Mouse (Mus musculus): ENCODE data around the gene Camk2d. TPM values are rescaled to one million over a fixed set of nuclear protein-coding genes. Genes with fewer than 3 reads are reported as not detected.
A peak's percentile ranks its signal among the peaks of the same experiment; 100 is the strongest.

The Camk2d gene
- polyA plus RNA-seq, 1 experiment from 2014 or later = 125 TPM

- peak overlapping the region; percentile 56 for H3K27ac ChIP-seq (ENCODE audit: poor library complexity, severe bottlenecking)
- H3K9ac ChIP-seq = peak overlapping the region; percentile 13; the same call in 1 of the 2 replicates
- no peaks in the 10 kb centered on the region for H3K36me3 ChIP-seq
- H3K4me1 ChIP-seq (replicated peaks) = peaks cover 30% of the 10 kb centered on the region
- no peaks in the 10 kb centered on the region for H3K9me3 ChIP-seq (replicated peaks)
- no peak overlapping the region for H3K4me3 ChIP-seq
- H3K27me3 ChIP-seq (replicated peaks) = no peaks in the 10 kb centered on the region
- peak overlapping the region; percentile 41 for H3K4me2 ChIP-seq
- peak; percentile 68; the same call in 1 of the 2 replicates for ATAC-seq (ENCODE audit: insufficient number of reproducible peaks, low FRiP score)
- WGBS = 34% methylated on average over 19 of the region's 19 CpGs
Measured at GRCm38 (mm10) chr3:126630111-126630869, 34.2 kb downstream of the Camk2d start.

DNA sequence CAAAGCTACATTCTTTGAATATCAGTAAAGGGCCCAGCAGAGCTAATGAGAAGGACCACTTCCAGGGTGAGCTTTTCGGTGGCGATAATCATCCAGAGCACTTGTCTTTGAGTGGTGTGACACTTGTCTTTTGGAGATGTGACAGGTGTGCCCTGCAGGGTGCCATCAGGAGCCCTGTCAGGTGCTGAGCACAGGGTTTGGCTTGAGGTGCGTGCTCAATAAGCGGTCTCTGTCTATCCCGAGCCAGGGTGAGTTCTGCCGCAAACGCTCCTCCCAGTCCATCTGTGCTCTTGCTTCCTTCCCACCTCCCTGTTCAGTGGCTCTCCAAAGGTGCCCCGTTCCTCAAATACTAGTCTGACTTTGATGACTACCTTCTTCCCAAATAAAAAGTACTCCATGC, 35.5 kb downstream of the Camk2d start:
- peaks cover 25% of the 10 kb centered on the region for H3K4me1 ChIP-seq (replicated peaks)
- peak overlapping the region; percentile 55 for H3K27ac ChIP-seq (ENCODE audit: poor library complexity, severe bottlenecking)
- peak overlapping the region; percentile 19; the same call in 1 of the 2 replicates for H3K9ac ChIP-seq
- 0 out of 2 replicates have a peak overlapping the region, but pooled peaks have one; percentile 1 for H3K4me3 ChIP-seq
- ATAC-seq (ENCODE audit: insufficient number of reproducible peaks, low FRiP score) = 0 out of 2 replicates have a peak, but pooled peaks have one; percentile 57
- no peaks in the 10 kb centered on the region for H3K27me3 ChIP-seq (replicated peaks)
- peak overlapping the region; percentile 51 for H3K4me2 ChIP-seq
- no peaks in the 10 kb centered on the region for H3K36me3 ChIP-seq
- 38% methylated on average over 8 of the region's 8 CpGs for WGBS
- no peaks in the 10 kb centered on the region for H3K9me3 ChIP-seq (replicated peaks)

- Histone ChIP-seq H3K36me3 (no peaks in the 10 kb centered on the region), H3K4me3 (no peak overlapping the region), H3K27ac (ENCODE audit: poor library complexity, severe bottlenecking) (no peak overlapping the region), H3K27me3 (replicated peaks) (no peaks in the 10 kb centered on the region), H3K4me1 (replicated peaks) (peaks cover 25% of the 10 kb centered on the region), H3K9me3 (replicated peaks) (no peaks in the 10 kb centered on the region), H3K4me2 (no peak overlapping the region), H3K9ac (no peak overlapping the region)
- ATAC-seq (ENCODE audit: insufficient number of reproducible peaks, low FRiP score) = no peak
- 80% methylated on average over 7 of the region's 7 CpGs for WGBS
Measured at GRCm38 (mm10) chr3:126632580-126632979, 36.5 kb downstream of the Camk2d start.

GRCm38 (mm10) chr3:126634171-126634570, 38.1 kb downstream of the Camk2d start:
- no peak overlapping the region for H3K4me3 ChIP-seq
- H3K4me2 ChIP-seq = no peak overlapping the region
- H3K4me1 ChIP-seq (replicated peaks) = peaks cover 30% of the 10 kb centered on the region
- no peaks in the 10 kb centered on the region for H3K36me3 ChIP-seq
- 71% methylated on average over 6 of the region's 6 CpGs for WGBS
- H3K9me3 ChIP-seq (replicated peaks) = no peaks in the 10 kb centered on the region
- no peak overlapping the region for H3K27ac ChIP-seq (ENCODE audit: poor library complexity, severe bottlenecking)
- H3K9ac ChIP-seq = no peak overlapping the region
- ATAC-seq (ENCODE audit: insufficient number of reproducible peaks, low FRiP score) = no peak
- H3K27me3 ChIP-seq (replicated peaks) = no peaks in the 10 kb centered on the region

DNA sequence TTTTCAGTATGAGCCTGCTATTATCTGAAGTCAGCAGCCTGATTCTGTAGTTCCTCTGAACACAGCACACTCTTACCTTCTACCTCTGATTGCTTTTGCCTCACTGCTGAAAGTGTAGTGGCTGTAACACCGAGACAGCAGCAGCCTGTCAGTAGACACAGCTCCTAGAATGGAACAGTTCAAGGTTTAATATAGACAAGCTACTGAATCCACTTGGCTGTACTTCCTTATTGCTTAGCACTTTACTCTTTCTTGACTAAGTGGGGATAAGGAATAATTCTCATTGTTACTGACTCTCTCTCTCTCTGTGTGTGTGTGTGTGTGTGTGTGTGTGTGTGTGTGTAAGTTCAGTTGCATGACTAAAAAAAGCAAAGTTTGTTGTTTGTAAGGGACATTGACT, 42.2 kb downstream of the Camk2d start:
- ATAC-seq (ENCODE audit: insufficient number of reproducible peaks, low FRiP score) = no peak
- Histone ChIP-seq H3K27ac (ENCODE audit: poor library complexity, severe bottlenecking) (peak overlapping the region; percentile 93), H3K27me3 (replicated peaks) (no peaks in the 10 kb centered on the region), H3K4me1 (replicated peaks) (peaks cover 44% of the 10 kb centered on the region), H3K36me3 (no peaks in the 10 kb centered on the region), H3K9me3 (replicated peaks) (no peaks in the 10 kb centered on the region), H3K9ac (peak overlapping the region; percentile 35; the same call in 1 of the 2 replicates), H3K4me2 (no peak overlapping the region; the same call in 1 of the 2 replicates), H3K4me3 (no peak overlapping the region)
- 31% methylated on average over 1 of the region's 1 CpGs for WGBS

DNA sequence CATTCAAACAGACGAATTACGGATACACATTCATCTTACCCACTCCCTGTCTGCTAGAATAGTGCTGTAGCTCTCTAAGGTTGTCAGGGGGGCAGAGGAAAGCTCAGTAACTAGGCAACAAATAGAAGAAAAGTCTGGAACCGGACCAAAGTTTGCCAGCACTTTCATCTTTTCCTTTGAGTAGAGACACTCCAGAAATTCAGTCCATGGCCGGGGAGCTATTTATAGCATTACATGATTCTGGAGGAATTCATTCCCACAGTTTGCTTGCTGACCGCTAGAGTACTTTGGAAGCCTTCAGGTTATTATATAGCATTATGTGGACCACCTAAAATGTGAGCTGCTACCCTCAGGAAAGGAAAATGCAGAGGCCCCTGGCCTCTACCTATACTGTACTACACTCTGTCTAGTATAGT, 43.0 kb downstream of the Camk2d start:
- Histone ChIP-seq H3K4me2 (peak overlapping the region; percentile 49), H3K36me3 (no peaks in the 10 kb centered on the region), H3K4me1 (replicated peaks) (peaks cover 49% of the 10 kb centered on the region), H3K9me3 (replicated peaks) (no peaks in the 10 kb centered on the region), H3K4me3 (no peak overlapping the region), H3K9ac (no peak overlapping the region), H3K27ac (ENCODE audit: poor library complexity, severe bottlenecking) (peak overlapping the region; percentile 93), H3K27me3 (replicated peaks) (no peaks in the 10 kb centered on the region)
- WGBS = 14% methylated on average over 5 of the region's 5 CpGs
- peak; percentile 78 for ATAC-seq (ENCODE audit: insufficient number of reproducible peaks, low FRiP score)

DNA sequence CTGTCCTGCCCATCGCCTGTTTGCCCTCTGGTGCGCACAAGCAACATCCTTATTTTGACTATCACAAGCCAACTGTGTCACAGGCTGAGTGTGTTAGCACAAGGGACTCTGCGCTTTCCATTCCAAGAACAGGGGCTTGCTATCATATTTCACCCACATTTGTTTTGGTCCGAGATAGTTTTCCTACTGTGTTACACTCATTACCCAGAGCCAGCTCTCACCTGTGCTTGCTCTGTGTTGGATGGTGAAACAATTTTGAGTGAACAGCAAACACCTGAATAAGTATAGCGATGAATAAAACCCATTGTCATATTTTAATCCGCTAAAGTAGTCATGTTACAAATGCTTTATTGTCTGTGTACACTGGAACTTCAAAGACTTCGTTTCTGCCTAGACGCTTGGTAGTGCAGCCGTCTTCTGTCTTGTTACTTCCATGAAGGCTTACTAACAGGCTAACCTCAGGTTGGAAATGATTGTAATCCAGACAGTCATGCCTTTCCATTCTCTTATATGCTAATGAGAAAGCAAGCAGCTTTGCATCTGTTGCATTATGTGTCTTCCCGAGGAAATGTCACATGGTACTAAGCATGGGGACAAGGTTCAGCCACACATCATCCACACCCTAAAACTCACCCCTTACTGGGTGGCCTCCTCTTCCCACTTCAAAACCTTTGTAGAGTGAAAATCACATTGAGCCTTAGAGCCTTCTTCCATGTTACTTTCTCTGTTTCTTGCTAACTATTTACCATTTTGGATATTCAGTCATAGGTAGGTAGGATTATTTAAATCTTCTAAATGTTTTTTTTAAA, 44.5 kb downstream of the Camk2d start:
- no peak for ATAC-seq (ENCODE audit: insufficient number of reproducible peaks, low FRiP score)
- Histone ChIP-seq H3K9ac (0 out of 2 replicates have a peak overlapping the region, but pooled peaks have one; percentile 14), H3K27me3 (replicated peaks) (no peaks in the 10 kb centered on the region), H3K36me3 (no peaks in the 10 kb centered on the region), H3K9me3 (replicated peaks) (no peaks in the 10 kb centered on the region), H3K4me2 (no peak overlapping the region), H3K4me3 (no peak overlapping the region), H3K4me1 (replicated peaks) (peaks cover 52% of the 10 kb centered on the region), H3K27ac (ENCODE audit: poor library complexity, severe bottlenecking) (peak overlapping the region; percentile 70)
- WGBS = 78% methylated on average over 10 of the region's 10 CpGs

- WGBS = 53% methylated on average over 4 of the region's 4 CpGs
- no peak overlapping the region for H3K4me2 ChIP-seq
- peak; percentile 56; the same call in 1 of the 2 replicates for ATAC-seq (ENCODE audit: insufficient number of reproducible peaks, low FRiP score)
- H3K4me1 ChIP-seq (replicated peaks) = peaks cover 52% of the 10 kb centered on the region
- H3K4me3 ChIP-seq = no peak overlapping the region
- H3K9me3 ChIP-seq (replicated peaks) = no peaks in the 10 kb centered on the region
- no peaks in the 10 kb centered on the region for H3K36me3 ChIP-seq
- H3K27me3 ChIP-seq (replicated peaks) = no peaks in the 10 kb centered on the region
- no peak overlapping the region for H3K9ac ChIP-seq
- peak overlapping the region; percentile 14; the same call in 1 of the 2 replicates for H3K27ac ChIP-seq (ENCODE audit: poor library complexity, severe bottlenecking)
Measured at GRCm38 (mm10) chr3:126641451-126641850, 45.3 kb downstream of the Camk2d start.

DNA sequence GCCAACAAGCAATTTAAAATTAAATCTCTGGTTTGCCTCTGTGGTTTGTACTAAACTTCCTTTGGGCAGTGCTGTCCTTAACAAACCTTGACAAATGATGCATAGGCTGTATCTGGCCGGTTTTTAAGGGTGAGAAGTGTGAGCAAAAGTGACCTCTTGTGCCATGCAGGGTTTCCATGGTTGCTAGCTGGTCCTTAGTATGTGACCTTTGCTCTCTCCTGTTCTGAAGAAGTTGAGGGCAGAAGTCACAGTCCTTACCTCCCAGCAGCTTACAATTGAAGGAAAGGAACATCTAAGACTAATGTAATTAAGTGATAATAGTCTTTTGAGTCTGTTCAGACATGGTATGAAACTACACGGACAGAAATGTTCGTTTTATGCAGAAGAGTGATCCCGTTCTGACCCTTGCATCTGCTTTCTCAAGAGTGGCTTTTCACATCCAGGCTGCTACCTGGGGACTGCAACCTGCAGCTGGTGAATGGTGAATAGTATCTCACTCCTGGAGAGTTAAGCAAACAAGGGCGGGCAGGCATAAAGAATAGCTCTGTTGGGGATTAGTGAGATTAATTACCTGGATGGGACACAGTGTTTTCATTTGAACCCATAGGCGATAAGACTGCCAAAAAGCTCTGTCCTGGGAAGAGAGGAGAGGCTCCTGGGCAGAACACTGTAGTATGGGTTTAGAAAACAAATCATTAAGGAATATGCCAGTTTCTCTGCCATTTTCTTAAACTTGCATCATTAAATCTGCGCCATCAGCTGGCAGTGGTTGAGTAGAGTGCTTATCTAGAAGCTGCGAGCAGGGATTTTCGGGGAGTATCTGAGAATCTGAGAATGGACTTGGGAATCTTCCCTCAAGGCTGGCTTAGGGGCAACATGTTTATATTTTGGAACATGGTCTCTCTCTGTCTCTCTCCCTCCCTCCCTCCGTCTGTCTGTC, 47.2 kb downstream of the Camk2d start:
- no peaks in the 10 kb centered on the region for H3K9me3 ChIP-seq (replicated peaks)
- 0 out of 2 replicates have a peak overlapping the region, but pooled peaks have one; percentile 14 for H3K9ac ChIP-seq
- H3K4me3 ChIP-seq = no peak overlapping the region
- 24% methylated on average over 10 of the region's 10 CpGs for WGBS
- ATAC-seq (ENCODE audit: insufficient number of reproducible peaks, low FRiP score) = no peak
- peak overlapping the region; percentile 29; the same call in 1 of the 2 replicates for H3K27ac ChIP-seq (ENCODE audit: poor library complexity, severe bottlenecking)
- H3K27me3 ChIP-seq (replicated peaks) = no peaks in the 10 kb centered on the region
- H3K4me1 ChIP-seq (replicated peaks) = peaks cover 48% of the 10 kb centered on the region
- H3K36me3 ChIP-seq = no peaks in the 10 kb centered on the region
- H3K4me2 ChIP-seq = no peak overlapping the region

DNA sequence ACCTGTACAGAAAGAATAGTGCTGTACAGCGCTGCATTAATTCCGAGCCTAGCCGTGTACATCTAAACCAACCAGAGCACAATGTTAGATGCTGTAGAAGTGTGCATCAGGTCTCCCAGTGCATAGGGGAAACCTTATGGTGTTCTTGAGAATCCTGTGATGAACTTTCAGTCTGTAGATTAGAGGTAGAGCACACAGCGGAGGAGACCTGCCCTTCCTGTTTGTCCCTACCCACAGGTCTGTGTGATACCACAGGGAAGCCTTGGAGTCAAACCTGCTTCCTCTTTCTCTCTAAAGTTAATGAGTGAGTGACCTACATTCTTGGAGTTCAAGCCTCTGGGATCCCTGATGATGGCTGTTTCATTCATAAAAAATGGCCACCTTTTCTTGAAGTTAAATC, 54.2 kb downstream of the Camk2d start:
- WGBS = 91% methylated on average over 4 of the region's 4 CpGs
- no peak overlapping the region for H3K4me3 ChIP-seq

More for the DNA sequence above, 54.2 kb downstream of the Camk2d start:
- H3K9me3 ChIP-seq (replicated peaks) = no peaks in the 10 kb centered on the region
- ATAC-seq (ENCODE audit: insufficient number of reproducible peaks, low FRiP score) = no peak
- H3K4me1 ChIP-seq (replicated peaks) = peaks cover 33% of the 10 kb centered on the region
- H3K27ac ChIP-seq (ENCODE audit: poor library complexity, severe bottlenecking) = no peak overlapping the region
- H3K9ac ChIP-seq = no peak overlapping the region
- no peaks in the 10 kb centered on the region for H3K27me3 ChIP-seq (replicated peaks)
- H3K4me2 ChIP-seq = no peak overlapping the region
- peaks cover 4% of the 10 kb centered on the region; the same call in 1 of the 2 replicates for H3K36me3 ChIP-seq

All from heart, embryonic 12.5 days (tissue).